Mouse (Mus musculus) G1E (cell line): ENCODE measurements at regions not wholly inside any gene's neighbourhood (a gene's known extent, or its start where the extent isn't known, plus 50 kb on each side); places are given as distances from the start of the nearest gene placed in this dataset.

Source experiments
- ATAC-seq: 2 replicates; pipeline ENCODE4 v1.8.0; 2016; ENCODE audit warnings: mild to moderate bottlenecking; ENCODE audit not compliant: insufficient number of reproducible peaks, poor library complexity, low FRiP score, severe bottlenecking; ENCODE audit errors: extremely low read depth
- DNase-seq: peaks from one replicate; pipeline ENCODE4 v3.0.0; 2012; ENCODE audit warnings: low spot score
- H3K27me3 ChIP-seq: 2 replicates; pipeline ENCODE4 v1.6.1; 2012; ENCODE audit warnings: mild to moderate bottlenecking, low read length, inconsistent platforms; ENCODE audit not compliant: insufficient read depth
- H3K36me3 ChIP-seq: replicated peaks from 2 replicates; pipeline ENCODE3; 2012; ENCODE audit warnings: mild to moderate bottlenecking, inconsistent platforms
- H3K4me1 ChIP-seq: 2 replicates; pipeline ENCODE4 v1.6.1; 2012; ENCODE audit warnings: low read depth, low read length, inconsistent platforms, mixed read lengths; ENCODE audit not compliant: insufficient read depth
- H3K4me3 ChIP-seq: 2 replicates; pipeline ENCODE4 v1.5.1; 2012; ENCODE audit warnings: low read depth, mild to moderate bottlenecking, inconsistent platforms, low read length, moderate library complexity, mixed read lengths
- H3K9me3 ChIP-seq: replicated peaks from 2 replicates; pipeline ENCODE4 v1.6.1; 2012; ENCODE audit warnings: inconsistent platforms
- CTCF ChIP-seq: IDR thresholded peaks from 2 replicates; pipeline ENCODE4 v1.5.1; 2012; ENCODE audit warnings: low read depth, low read length, inconsistent platforms, mixed read lengths
- GATA1 ChIP-seq: IDR thresholded peaks from 2 replicates; pipeline ENCODE4 v1.6.1; 2012; ENCODE audit warnings: borderline replicate concordance, low read length, inconsistent platforms, mixed read lengths
- GATA2 ChIP-seq: IDR thresholded peaks from 2 replicates; pipeline ENCODE4 v1.6.1; 2012; ENCODE audit warnings: low read depth, low read length, inconsistent platforms, borderline replicate concordance
- POLR2AphosphoS5 ChIP-seq: IDR thresholded peaks from 2 replicates; pipeline ENCODE4 v1.6.1; 2012; ENCODE audit warnings: low read depth, low read length, inconsistent platforms; ENCODE audit not compliant: insufficient replicate concordance
- TAL1 ChIP-seq: conservative IDR thresholded peaks from 2 replicates; pipeline ENCODE4 v1.6.1; 2012; ENCODE audit warnings: low read depth, low read length, inconsistent platforms, mixed read lengths

- DNase-seq: no peak
Observed at GRCm38 (mm10) chr3:147419129-147419528, 567.0 kb downstream of the Ttll7 start.

GRCm38 (mm10) chr3:147422196-147422595, 570.0 kb downstream of the Ttll7 start:
- no peak for DNase-seq
- Histone ChIP-seq H3K27me3 (no peaks in the 10 kb centered on the region), H3K36me3 (no peaks in the 10 kb centered on the region), H3K4me1 (no peaks in the 10 kb centered on the region), H3K4me3 (no peak overlapping the region), H3K9me3 (peaks cover 7% of the 10 kb centered on the region; the same call in 1 of the 2 replicates)
- no peak for TF ChIP-seq GATA2
- no peak for ATAC-seq

More at GRCm38 (mm10) chr3:147419129-147419528, 567.0 kb downstream of the Ttll7 start:
- Histone ChIP-seq H3K4me3 (no peak overlapping the region), H3K4me1 (no peaks in the 10 kb centered on the region), H3K9me3 (peaks cover 14% of the 10 kb centered on the region; the same call in 1 of the 2 replicates), H3K36me3 (no peaks in the 10 kb centered on the region), H3K27me3 (no peaks in the 10 kb centered on the region)
- no peak for ATAC-seq
- TF ChIP-seq GATA1 (no peak), GATA2 (no peak), CTCF (no peak)

- no peak overlapping the region for H3K4me3 ChIP-seq
- H3K4me1 ChIP-seq: no peaks in the 10 kb centered on the region
- H3K36me3 ChIP-seq: no peaks in the 10 kb centered on the region
- peaks cover 7% of the 10 kb centered on the region; the same call in 1 of the 2 replicates for H3K9me3 ChIP-seq
- TF ChIP-seq GATA2 (no peak), GATA1 (no peak), CTCF (no peak), TAL1 (no peak), POLR2AphosphoS5 (no peak)
- no peak for DNase-seq
- no peak for ATAC-seq
- H3K27me3 ChIP-seq: no peaks in the 10 kb centered on the region
Observed at GRCm38 (mm10) chr3:147423895-147424575, 571.9 kb downstream of the Ttll7 start.

GRCm38 (mm10) chr3:147428837-147429236, 576.7 kb downstream of the Ttll7 start:
- ATAC-seq (no peak; the same call in 1 of the 2 replicates), DNase-seq (no peak)
- Histone ChIP-seq H3K4me3 (no peak overlapping the region), H3K36me3 (no peaks in the 10 kb centered on the region), H3K4me1 (no peaks in the 10 kb centered on the region), H3K27me3 (no peaks in the 10 kb centered on the region), H3K9me3 (peaks cover 6% of the 10 kb centered on the region; the same call in 1 of the 2 replicates)
- no peak for TF ChIP-seq GATA2
- TF ChIP-seq POLR2AphosphoS5: no peak
- TF ChIP-seq TAL1: no peak
- TF ChIP-seq CTCF: no peak
- no peak for TF ChIP-seq GATA1

- no peaks in the 10 kb centered on the region for H3K4me1 ChIP-seq
- H3K27me3 ChIP-seq: no peaks in the 10 kb centered on the region
- peaks cover 21% of the 10 kb centered on the region for H3K9me3 ChIP-seq
- no peak for DNase-seq
- no peak for ATAC-seq
- TF ChIP-seq POLR2AphosphoS5 (no peak), GATA1 (no peak), TAL1 (no peak), CTCF (no peak), GATA2 (no peak)
- H3K36me3 ChIP-seq: no peaks in the 10 kb centered on the region
- no peak overlapping the region for H3K4me3 ChIP-seq
Observed at GRCm38 (mm10) chr3:147442925-147443690, 590.9 kb downstream of the Ttll7 start.

- ATAC-seq: no peak
- H3K4me1 ChIP-seq: no peaks in the 10 kb centered on the region
- H3K4me3 ChIP-seq: no peak overlapping the region
- no peaks in the 10 kb centered on the region for H3K27me3 ChIP-seq
- no peaks in the 10 kb centered on the region for H3K36me3 ChIP-seq
- peaks cover 24% of the 10 kb centered on the region for H3K9me3 ChIP-seq
- no peak for DNase-seq
- no peak for TF ChIP-seq GATA2
- no peak for TF ChIP-seq POLR2AphosphoS5
- TF ChIP-seq CTCF: no peak
- no peak for TF ChIP-seq GATA1
Observed at GRCm38 (mm10) chr3:147443691-147443960, 591.5 kb downstream of the Ttll7 start.
